Mouse (Mus musculus): ENCODE data around the gene Vmn1r78. TPM values are rescaled to one million over a fixed set of nuclear protein-coding genes. Genes with fewer than 3 reads are reported as not detected.
"Not testable (repeated sequence)": the region's sequence is repeated elsewhere in the genome, so short reads cannot be mapped to it uniquely, and the experiment has no call there.

The Vmn1r78 gene
- not detected in 2 replicates for polyA plus RNA-seq (2015; fragmentation: Nextera tagmentation; extraction: Ambion mirVana)

GRCm38 (mm10) chr7:12149957-12150356, at the start of gene Vmn1r78:
Vmn1r78 (plus strand) TSS chr7:12150257.
- Histone ChIP-seq H3K9ac (no peak within 1 kb of the TSS), H3K4me3 (no peak within 1 kb of the TSS), H3K27me3 (no peaks in the 10 kb centered on the region), H3K9me3 (no peaks in the 10 kb centered on the region), H3K4me1 (no peaks in the 10 kb centered on the region), H3K27ac (no peak within 1 kb of the TSS), H3K36me3 (no peaks in the 10 kb centered on the region), H3K4me2 (no peak within 1 kb of the TSS)
- WGBS = 46% methylated on average over 2 of the region's 2 CpGs
- ATAC-seq (ENCODE audit: borderline replicate concordance, extremely low read depth, low FRiP score, low TSS enrichment) = no peak

GRCm38 (mm10) chr7:12156463-12156862, 6.4 kb downstream of the Vmn1r78 start:
- H3K27me3 ChIP-seq; H3K9ac ChIP-seq; H3K4me3 ChIP-seq; H3K27ac ChIP-seq; ATAC-seq (ENCODE audit: borderline replicate concordance, extremely low read depth, low FRiP score, low TSS enrichment); H3K9me3 ChIP-seq; H3K4me2 ChIP-seq; H3K36me3 ChIP-seq; H3K4me1 ChIP-seq: not testable (repeated sequence)
- 38% methylated on average over 1 of the region's 1 CpGs for WGBS

GRCm38 (mm10) chr7:12170979-12171378, 20.9 kb downstream of the Vmn1r78 start, which contains the start of gene Vmn1r79:
Vmn1r79 (plus strand) TSS chr7:12171279.
- not testable (repeated sequence) for H3K4me2 ChIP-seq; H3K36me3 ChIP-seq; H3K4me1 ChIP-seq; H3K9me3 ChIP-seq; H3K27me3 ChIP-seq; H3K9ac ChIP-seq; H3K27ac ChIP-seq; H3K4me3 ChIP-seq; ATAC-seq (ENCODE audit: borderline replicate concordance, extremely low read depth, low FRiP score, low TSS enrichment)

GRCm38 (mm10) chr7:12172926-12173325, 22.9 kb downstream of the Vmn1r78 start:
- not testable (repeated sequence) for H3K9me3 ChIP-seq; H3K36me3 ChIP-seq; H3K27ac ChIP-seq; H3K27me3 ChIP-seq; ATAC-seq (ENCODE audit: borderline replicate concordance, extremely low read depth, low FRiP score, low TSS enrichment); H3K4me1 ChIP-seq; H3K4me3 ChIP-seq; H3K4me2 ChIP-seq; H3K9ac ChIP-seq
- 49% methylated on average over 2 of the region's 2 CpGs for WGBS

- Histone ChIP-seq H3K36me3 (no peaks in the 10 kb centered on the region), H3K9me3 (no peaks in the 10 kb centered on the region), H3K4me2 (no peak within 1 kb of the TSS), H3K27ac (no peak within 1 kb of the TSS), H3K9ac (no peak within 1 kb of the TSS), H3K4me3 (no peak within 1 kb of the TSS), H3K4me1 (no peaks in the 10 kb centered on the region), H3K27me3 (no peaks in the 10 kb centered on the region)
- no peak for ATAC-seq (ENCODE audit: borderline replicate concordance, extremely low read depth, low FRiP score, low TSS enrichment)
- WGBS = 88% methylated on average over 1 of the region's 1 CpGs
These were observed 38.9 kb downstream of the Vmn1r78 start, which contains the start of gene Vmn1r80 for GRCm38 (mm10) chr7:12188986-12189385. Vmn1r80 (plus strand) TSS chr7:12189286.

- ATAC-seq (ENCODE audit: borderline replicate concordance, extremely low read depth, low FRiP score, low TSS enrichment) = no peak
- Histone ChIP-seq H3K36me3 (no peaks in the 10 kb centered on the region), H3K4me2 (no peak overlapping the region), H3K27ac (no peak overlapping the region), H3K9ac (no peak overlapping the region), H3K27me3 (no peaks in the 10 kb centered on the region), H3K4me1 (no peaks in the 10 kb centered on the region), H3K9me3 (peaks cover 2% of the 10 kb centered on the region; the same call in 1 of the 2 replicates), H3K4me3 (no peak overlapping the region)
- WGBS = 64% methylated on average over 2 of the region's 2 CpGs
These were observed 54.1 kb downstream of the Vmn1r78 start for GRCm38 (mm10) chr7:12204141-12204540.

Other genes with a start within 250 kb of the Vmn1r78 start
- gene Vmn1r76, start 212.0 kb upstream of the Vmn1r78 start, polyA plus RNA-seq (2015; fragmentation: Nextera tagmentation; extraction: Ambion mirVana) = not detected in 2 replicates
- not detected in 2 replicates for gene Vmn1r77, start 113.5 kb upstream of the Vmn1r78 start, polyA plus RNA-seq (2015; fragmentation: Nextera tagmentation; extraction: Ambion mirVana)
- not detected in 2 replicates for gene Vmn1r79, start 21.0 kb downstream of the Vmn1r78 start, polyA plus RNA-seq (2015; fragmentation: Nextera tagmentation; extraction: Ambion mirVana)
- gene Vmn1r80, start 39.0 kb downstream of the Vmn1r78 start, polyA plus RNA-seq (2015; fragmentation: Nextera tagmentation; extraction: Ambion mirVana) = not detected in 2 replicates
- not detected in 2 replicates for gene Vmn1r81, start 118.0 kb downstream of the Vmn1r78 start, polyA plus RNA-seq (2015; fragmentation: Nextera tagmentation; extraction: Ambion mirVana)
- not detected in 2 replicates for gene Vmn1r82, start 150.2 kb downstream of the Vmn1r78 start, polyA plus RNA-seq (2015; fragmentation: Nextera tagmentation; extraction: Ambion mirVana)
- not detected in 2 replicates for gene Vmn1r83, start 179.2 kb downstream of the Vmn1r78 start, polyA plus RNA-seq (2015; fragmentation: Nextera tagmentation; extraction: Ambion mirVana)
- not detected in 2 replicates for gene Vmn1r84, start 219.0 kb downstream of the Vmn1r78 start, polyA plus RNA-seq (2015; fragmentation: Nextera tagmentation; extraction: Ambion mirVana)